Mouse (Mus musculus) cortical plate, adult 2 months (tissue): ENCODE data around the gene Ank3.

ENCODE experiments used
- CTCF ChIP-seq: fragments of 200-500 bp; IDR thresholded peaks from 2 replicates; pipeline ENCODE4 v1.5.1; 2011; ENCODE audit warnings: mild to moderate bottlenecking, control low read depth, low read length; ENCODE audit not compliant: insufficient read depth; ENCODE audit errors: extremely low read depth
- POLR2A ChIP-seq: fragments of 200-500 bp; IDR thresholded peaks from 2 replicates; pipeline ENCODE4 v1.6.1; 2011; ENCODE audit warnings: mild to moderate bottlenecking, low read length, control low read depth; ENCODE audit not compliant: insufficient read depth; ENCODE audit errors: extremely low read depth

GRCm38 (mm10) chr10:69405431-69405830, 6.9 kb downstream of the Ank3 start:
- no peak for TF ChIP-seq CTCF
- TF ChIP-seq POLR2A = no peak
